Mouse (Mus musculus) lung, embryonic 14.5 days (tissue): ENCODE measurements at regions not wholly inside any gene's neighbourhood (a gene's known extent, or its start where the extent isn't known, plus 50 kb on each side); places are given as distances from the start of the nearest gene placed in this dataset.

Experiments used
- ATAC-seq: fragments of 200-750 bp; cut with Nextera tagmentation; 2 replicates; pipeline ENCODE4 v1.8.0; 2017; ENCODE audit warnings: mild to moderate bottlenecking, moderate TSS enrichment, moderate library complexity; ENCODE audit not compliant: insufficient read depth
- DNase-seq: peaks from one replicate; pipeline ENCODE4 v3.0.0-alpha.2; 2015
- H3K27ac ChIP-seq: fragments of 300-500 bp; sonication (generic); 2 replicates; pipeline ENCODE4 v1.5.1; 2014; ENCODE audit warnings: low read depth, mild to moderate bottlenecking, moderate library complexity
- H3K27me3 ChIP-seq: fragments of 300-500 bp; sonication (generic); 2 replicates; pipeline ENCODE4 v1.6.1; 2014; ENCODE audit warnings: low read length, control low read depth; ENCODE audit not compliant: insufficient read depth
- H3K36me3 ChIP-seq: fragments of 300-500 bp; sonication (generic); 2 replicates; pipeline ENCODE4 v1.6.1; 2014; ENCODE audit warnings: control low read depth; ENCODE audit not compliant: insufficient read depth
- H3K4me1 ChIP-seq: fragments of 300-500 bp; sonication (generic); 2 replicates; pipeline ENCODE4 v1.6.1; 2014; ENCODE audit warnings: antibody characterized with exemption, control low read depth; ENCODE audit not compliant: insufficient read depth
- H3K4me2 ChIP-seq: fragments of 300-500 bp; sonication (generic); 2 replicates; pipeline ENCODE4 v1.6.1; 2014; ENCODE audit warnings: mild to moderate bottlenecking
- H3K4me3 ChIP-seq: fragments of 300-500 bp; sonication (generic); 2 replicates; pipeline ENCODE4 v1.5.1; 2014; ENCODE audit warnings: low read depth, low read length
- H3K9ac ChIP-seq: fragments of 300-500 bp; sonication (generic); 2 replicates; pipeline ENCODE4 v1.6.1; 2014
- H3K9me3 ChIP-seq: fragments of 300-500 bp; sonication (generic); 2 replicates; pipeline ENCODE4 v1.6.1; 2016; ENCODE audit warnings: low read depth, low read length, control low read depth
- CTCF ChIP-seq: IDR thresholded peaks from 2 replicates; pipeline ENCODE4 v1.5.1; 2016; ENCODE audit warnings: antibody characterized with exemption, low read depth
- whole genome bisulfite sequencing: fragments of 180-500 bp; shearing (Covaris S2); extraction: QIAGEN DNeasy Blood & Tissue Kit; methylation state at CpG from one replicate; pipeline ENCODE4 v1.1.7; 2014; 5-methylcytosine and 5-hydroxymethylcytosine counted together

DNA sequence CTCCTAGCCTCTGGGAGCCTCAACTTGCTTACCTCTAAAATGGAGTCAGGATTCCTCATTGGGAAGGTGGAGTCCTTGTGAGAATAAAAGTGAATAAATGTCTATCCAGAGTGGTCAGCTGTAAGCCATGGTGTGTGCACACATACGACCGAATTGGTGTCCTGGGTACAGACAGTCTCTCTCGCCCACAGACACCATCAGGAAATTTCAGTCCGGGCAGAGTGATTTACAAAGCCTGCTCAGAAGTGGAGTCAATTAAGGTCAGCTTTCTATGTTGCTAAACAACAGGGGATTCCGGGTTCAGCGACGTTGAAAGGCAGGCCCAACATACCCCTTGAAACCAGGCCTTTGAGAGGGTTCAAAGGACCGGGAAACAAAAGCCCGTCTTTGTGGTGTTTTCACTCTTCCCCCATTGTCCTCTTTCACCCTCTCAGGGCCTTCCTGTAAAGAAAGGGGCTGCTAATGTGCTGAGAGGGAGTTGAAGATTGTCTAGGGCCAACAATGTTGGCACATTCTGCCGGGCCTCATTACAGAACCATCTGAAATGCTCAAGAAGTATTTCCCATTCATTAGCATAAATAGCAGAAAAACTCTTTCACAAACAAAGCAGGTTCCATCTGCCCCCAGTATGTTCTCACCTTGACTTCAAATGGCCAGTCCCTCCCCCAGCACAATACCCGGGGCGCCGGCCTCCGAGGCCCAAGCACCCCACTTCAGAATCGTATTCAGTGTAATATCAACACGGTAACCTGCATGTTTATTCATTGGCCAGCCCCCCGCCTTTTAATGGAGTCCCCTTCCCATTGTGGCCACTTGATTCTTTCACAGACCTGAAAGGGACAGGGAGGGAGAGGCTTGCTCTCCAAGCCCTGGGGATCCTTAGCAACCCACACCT is 65.3 kb downstream of the Hes1 start:
- H3K4me2 ChIP-seq = no peak overlapping the region
- H3K4me1 ChIP-seq = peaks cover 3% of the 10 kb centered on the region; the same call in 1 of the 2 replicates
- no peak overlapping the region for H3K27ac ChIP-seq
- H3K36me3 ChIP-seq = no peaks in the 10 kb centered on the region
- no peak overlapping the region for H3K4me3 ChIP-seq
- H3K9me3 ChIP-seq = no peaks in the 10 kb centered on the region
- ATAC-seq (0 out of 2 replicates have a peak, but pooled peaks have one; percentile 30), DNase-seq (no peak)
- WGBS = 49% methylated on average over 17 of the region's 17 CpGs
- no peaks in the 10 kb centered on the region for H3K27me3 ChIP-seq
- no peak overlapping the region for H3K9ac ChIP-seq
- TF ChIP-seq CTCF = no peak

GRCm38 (mm10) chr16:30130113-30130471 is 65.9 kb downstream of the Hes1 start:
- no peaks in the 10 kb centered on the region for H3K9me3 ChIP-seq
- DNase-seq = no peak
- H3K27ac ChIP-seq = no peak overlapping the region
- H3K4me1 ChIP-seq = peaks cover 9% of the 10 kb centered on the region; the same call in 1 of the 2 replicates
- TF ChIP-seq CTCF = no peak
- H3K27me3 ChIP-seq = no peaks in the 10 kb centered on the region
- H3K4me3 ChIP-seq = no peak overlapping the region
- H3K4me2 ChIP-seq = no peak overlapping the region
- H3K9ac ChIP-seq = no peak overlapping the region
- H3K36me3 ChIP-seq = no peaks in the 10 kb centered on the region
- WGBS = 65% methylated on average over 4 of the region's 4 CpGs
- ATAC-seq = no peak

DNA sequence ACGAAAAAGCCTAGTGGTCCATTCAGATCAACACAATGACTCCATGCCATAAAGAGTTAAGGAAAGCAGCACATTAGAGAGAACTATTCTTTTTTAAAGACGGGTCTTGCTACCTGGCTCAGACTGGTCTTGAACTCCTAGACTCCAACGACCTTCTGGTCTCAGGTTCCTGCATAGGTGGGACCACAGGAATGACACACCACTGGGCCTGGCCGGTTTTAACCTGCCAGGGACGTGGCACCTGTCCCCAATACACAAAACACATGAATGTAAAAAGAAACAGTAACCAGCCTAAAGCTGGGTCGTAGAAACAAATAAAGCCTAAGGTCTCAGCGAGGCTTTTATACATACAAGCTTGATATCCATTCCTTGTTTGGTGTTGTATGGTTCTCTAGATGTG is 67.9 kb downstream of the Hes1 start:
- Histone ChIP-seq H3K36me3 (no peaks in the 10 kb centered on the region), H3K4me3 (no peak overlapping the region), H3K27ac (no peak overlapping the region), H3K9ac (no peak overlapping the region), H3K27me3 (no peaks in the 10 kb centered on the region), H3K9me3 (no peaks in the 10 kb centered on the region), H3K4me2 (no peak overlapping the region), H3K4me1 (peaks cover 9% of the 10 kb centered on the region; the same call in 1 of the 2 replicates)
- 65% methylated on average over 7 of the region's 7 CpGs for WGBS
- DNase-seq = no peak
- ATAC-seq = no peak
- TF ChIP-seq CTCF = no peak

- no peaks in the 10 kb centered on the region for H3K27me3 ChIP-seq
- H3K4me2 ChIP-seq = no peak overlapping the region
- peaks cover 9% of the 10 kb centered on the region; the same call in 1 of the 2 replicates for H3K4me1 ChIP-seq
- no peak overlapping the region for H3K4me3 ChIP-seq
- no peaks in the 10 kb centered on the region for H3K9me3 ChIP-seq
- TF ChIP-seq CTCF = no peak
- no peak for DNase-seq
- H3K9ac ChIP-seq = no peak overlapping the region
- H3K36me3 ChIP-seq = no peaks in the 10 kb centered on the region
- WGBS = 35% methylated on average over 6 of the region's 6 CpGs
- no peak for ATAC-seq
- no peak overlapping the region for H3K27ac ChIP-seq
These were observed 70.5 kb downstream of the Hes1 start for GRCm38 (mm10) chr16:30134642-30135165.

DNA sequence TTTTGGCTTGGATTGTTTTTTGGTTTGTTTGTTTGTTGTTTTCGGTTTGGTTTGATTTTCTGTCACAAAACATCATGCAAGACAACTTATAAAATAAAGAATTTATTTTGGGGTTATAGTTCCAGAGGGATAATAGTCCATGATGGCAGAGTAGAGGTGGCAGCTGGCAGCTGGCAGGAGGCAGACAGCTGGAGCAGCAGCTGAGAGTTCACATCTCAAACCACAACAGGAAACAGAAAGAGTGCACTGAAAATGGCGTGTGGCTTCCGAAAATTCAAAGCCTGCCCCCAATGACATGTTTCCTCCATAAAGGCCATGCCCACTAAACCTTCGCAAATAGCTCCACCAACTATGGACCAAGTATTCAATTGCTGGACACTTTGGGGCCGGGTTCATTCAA is 72.7 kb downstream of the Hes1 start:
- Histone ChIP-seq H3K9me3 (no peaks in the 10 kb centered on the region), H3K27ac (no peak overlapping the region), H3K27me3 (no peaks in the 10 kb centered on the region), H3K36me3 (no peaks in the 10 kb centered on the region), H3K4me1 (peaks cover 9% of the 10 kb centered on the region; the same call in 1 of the 2 replicates), H3K4me2 (no peak overlapping the region), H3K4me3 (no peak overlapping the region), H3K9ac (no peak overlapping the region)
- WGBS = 92% methylated on average over 5 of the region's 5 CpGs
- no peak for DNase-seq
- no peak for ATAC-seq
- no peak for TF ChIP-seq CTCF

DNA sequence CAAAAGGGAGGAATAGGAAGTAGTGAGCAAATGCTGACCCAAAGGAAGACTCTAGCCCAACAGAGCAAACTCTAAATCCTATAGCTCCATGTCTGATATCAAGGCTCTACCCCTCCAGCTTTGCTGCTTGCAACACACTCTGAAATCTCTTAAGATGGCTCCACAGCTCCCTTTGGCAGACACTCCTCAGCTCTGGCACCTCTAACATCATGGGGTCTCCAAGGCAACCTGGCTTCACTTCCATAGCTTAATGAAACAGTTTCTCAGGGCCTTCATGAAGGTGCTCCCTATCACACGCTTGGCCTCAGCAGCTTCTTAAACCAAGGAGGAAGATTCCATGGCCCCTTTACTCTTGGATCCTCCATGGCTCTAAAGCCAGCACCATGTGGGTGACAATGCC is 73.6 kb downstream of the Hes1 start:
- no peak overlapping the region for H3K4me3 ChIP-seq
- no peak overlapping the region for H3K27ac ChIP-seq
- no peaks in the 10 kb centered on the region for H3K27me3 ChIP-seq
- peaks cover 9% of the 10 kb centered on the region; the same call in 1 of the 2 replicates for H3K4me1 ChIP-seq
- H3K4me2 ChIP-seq = no peak overlapping the region
- H3K9ac ChIP-seq = no peak overlapping the region
- H3K36me3 ChIP-seq = no peaks in the 10 kb centered on the region
- ATAC-seq (no peak), DNase-seq (no peak)
- 88% methylated on average over 1 of the region's 1 CpGs for WGBS
- TF ChIP-seq CTCF = no peak
- no peaks in the 10 kb centered on the region for H3K9me3 ChIP-seq

DNA sequence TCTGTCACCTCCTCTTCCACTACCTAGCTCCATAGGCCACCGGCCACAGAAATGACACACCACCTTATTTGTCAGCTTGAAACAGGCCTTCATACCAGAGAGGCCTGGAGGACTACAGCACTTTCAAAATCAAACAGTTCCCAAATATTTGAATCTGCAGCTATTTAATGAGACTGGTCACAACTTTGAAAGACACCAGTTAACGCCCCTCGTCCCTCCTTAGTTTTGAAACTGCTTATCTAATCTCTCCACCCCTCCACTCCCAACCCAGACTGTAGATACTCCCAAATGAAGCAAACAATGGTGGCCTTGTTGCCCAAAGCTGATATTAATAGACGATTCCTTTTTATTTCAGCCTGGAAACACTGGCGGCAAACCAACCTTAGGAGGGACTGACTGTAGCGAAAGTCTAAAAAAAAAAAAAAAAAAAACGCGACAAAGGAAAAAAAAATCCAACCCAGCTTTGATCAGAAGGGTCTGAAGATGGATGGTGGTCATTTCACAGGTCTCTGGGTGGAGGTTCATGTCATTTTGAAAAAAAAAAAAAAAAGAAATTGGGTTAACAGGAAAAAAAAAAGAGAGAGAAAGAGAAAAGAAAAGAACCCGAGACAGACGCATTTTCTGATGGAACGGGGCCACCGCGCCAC is 80.8 kb downstream of the Hes1 start:
- TF ChIP-seq CTCF = no peak
- ATAC-seq (0 out of 2 replicates have a peak, but pooled peaks have one; percentile 25), DNase-seq (peak; percentile 61)
- no peaks in the 10 kb centered on the region for H3K27me3 ChIP-seq
- no peaks in the 10 kb centered on the region for H3K36me3 ChIP-seq
- H3K9me3 ChIP-seq = no peaks in the 10 kb centered on the region
- peak overlapping the region; percentile 79 for H3K27ac ChIP-seq
- H3K9ac ChIP-seq = 0 out of 2 replicates have a peak overlapping the region, but pooled peaks have one; percentile 17
- peak overlapping the region; percentile 59 for H3K4me2 ChIP-seq
- 11% methylated on average over 13 of the region's 13 CpGs for WGBS
- peak overlapping the region; percentile 18; the same call in 1 of the 2 replicates for H3K4me3 ChIP-seq
- 0 out of 2 replicates have a peak, but pooled peaks cover 4% of the 10 kb centered on the region for H3K4me1 ChIP-seq
